Mouse (Mus musculus): ENCODE results near the gene Rnaset2b. TPM values are rescaled to one million over a fixed set of nuclear protein-coding genes. Genes with fewer than 3 reads are reported as not detected.
"Not testable (repeated sequence)": the region's sequence is repeated elsewhere in the genome, so short reads cannot be mapped to it uniquely, and the experiment has no call there.

Gene Rnaset2b
- polyA plus RNA-seq, 1 experiment from 2014 or later: 138 TPM

GRCm38 (mm10) chr17:6960349-6960748 lies 10.1 kb upstream of the Rnaset2b start:
- DNase-seq (ENCODE audit: low spot score); H3K36me3 ChIP-seq (ENCODE audit: control insufficient read depth, insufficient read depth, low read length); ATAC-seq (replicated peaks; ENCODE audit: low FRiP score); H3K27ac ChIP-seq (ENCODE audit: low read depth, low read length); H3K9me3 ChIP-seq (ENCODE audit: control insufficient read depth, low read length); H3K27me3 ChIP-seq (replicated peaks; ENCODE audit: control insufficient read depth, insufficient read depth, low read length); H3K4me1 ChIP-seq (replicated peaks; ENCODE audit: control insufficient read depth, insufficient read depth, low read length): not testable (repeated sequence)
- Histone ChIP-seq H3K4me3 (ENCODE audit: low read depth, low read length) (peak overlapping the region; percentile 54), H3K9ac (ENCODE audit: low read depth, low read length) (peak overlapping the region; percentile 72), H3K4me2 (peak overlapping the region; percentile 53)
- WGBS: under 1% methylated on average over 11 of the region's 12 CpGs

DNA sequence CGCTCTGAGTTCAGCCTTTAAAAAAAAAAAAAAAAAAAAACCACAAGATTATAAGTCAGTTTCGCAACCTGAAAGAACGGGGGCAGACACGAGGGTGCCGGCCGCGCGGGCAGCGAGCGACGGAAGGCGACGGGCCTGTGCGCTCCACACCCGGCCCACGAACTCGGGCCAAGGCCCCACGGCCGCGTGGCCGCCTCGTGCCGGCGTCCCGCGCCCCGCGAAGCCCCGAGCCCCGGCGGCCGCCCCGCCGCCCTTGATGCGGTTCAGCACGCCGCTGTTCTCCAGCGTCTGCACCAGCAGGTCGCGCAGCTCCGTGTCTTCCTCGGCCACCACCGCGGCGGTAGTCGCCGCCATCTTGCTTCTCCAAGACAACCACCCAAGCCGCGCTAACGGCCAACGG lies 9.7 kb upstream of the Rnaset2b start, which contains the start of gene Tagap1:
Tagap1 (minus strand) TSS at position 381 of the 400 bp plus-strand sequence.
- under 1% methylated on average over 42 of the region's 51 CpGs for WGBS
- H3K27me3 ChIP-seq (replicated peaks; ENCODE audit: control insufficient read depth, insufficient read depth, low read length); H3K4me1 ChIP-seq (replicated peaks; ENCODE audit: control insufficient read depth, insufficient read depth, low read length); H3K27ac ChIP-seq (ENCODE audit: low read depth, low read length); H3K9me3 ChIP-seq (ENCODE audit: control insufficient read depth, low read length); H3K36me3 ChIP-seq (ENCODE audit: control insufficient read depth, insufficient read depth, low read length): not testable (repeated sequence)
- Histone ChIP-seq H3K4me2 (peak within 1 kb of the TSS; percentile 53), H3K9ac (ENCODE audit: low read depth, low read length) (peak within 1 kb of the TSS; percentile 72), H3K4me3 (ENCODE audit: low read depth, low read length) (peak within 1 kb of the TSS; percentile 54)
- DNase-seq (ENCODE audit: low spot score) (peak; percentile 33), ATAC-seq (replicated peaks; ENCODE audit: low FRiP score) (peak; percentile 33)

- ATAC-seq (replicated peaks; ENCODE audit: low FRiP score) (peak; percentile 97), DNase-seq (ENCODE audit: low spot score) (peak; percentile 36)
- H3K27ac ChIP-seq (ENCODE audit: low read depth, low read length); H3K27me3 ChIP-seq (replicated peaks; ENCODE audit: control insufficient read depth, insufficient read depth, low read length); H3K36me3 ChIP-seq (ENCODE audit: control insufficient read depth, insufficient read depth, low read length); H3K4me1 ChIP-seq (replicated peaks; ENCODE audit: control insufficient read depth, insufficient read depth, low read length); H3K9me3 ChIP-seq (ENCODE audit: control insufficient read depth, low read length); H3K9ac ChIP-seq (ENCODE audit: low read depth, low read length): not testable (repeated sequence)
- peak overlapping the region; percentile 48; the same call in 1 of the 2 replicates for H3K4me2 ChIP-seq
- WGBS: under 1% methylated on average over 13 of the region's 48 CpGs
- peak overlapping the region; percentile 54 for H3K4me3 ChIP-seq (ENCODE audit: low read depth, low read length)
These were observed 9.0 kb upstream of the Rnaset2b start for GRCm38 (mm10) chr17:6961181-6962000.

DNA sequence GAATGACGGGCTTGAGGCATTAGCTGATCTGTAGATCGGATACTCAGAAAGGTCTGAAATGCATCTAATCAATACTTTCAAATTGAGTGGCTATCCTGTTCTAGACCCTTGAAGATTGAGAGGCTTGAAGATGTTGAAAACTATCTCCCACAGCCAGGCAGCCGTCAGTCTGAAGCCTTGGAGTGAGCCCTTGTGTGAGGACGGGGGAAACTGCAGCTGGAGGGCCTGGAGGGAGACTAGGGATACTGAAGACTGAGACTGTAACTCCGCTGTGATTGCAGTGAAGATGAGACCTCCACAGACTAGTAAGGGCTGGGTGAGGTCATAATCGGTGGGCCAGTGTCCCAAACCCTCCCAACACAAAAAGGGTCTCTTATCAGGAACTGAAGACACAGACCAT lies 8.1 kb upstream of the Rnaset2b start:
- DNase-seq (ENCODE audit: low spot score); H3K9ac ChIP-seq (ENCODE audit: low read depth, low read length); H3K4me3 ChIP-seq (ENCODE audit: low read depth, low read length); H3K4me2 ChIP-seq; H3K27ac ChIP-seq (ENCODE audit: low read depth, low read length); H3K4me1 ChIP-seq (replicated peaks; ENCODE audit: control insufficient read depth, insufficient read depth, low read length); H3K36me3 ChIP-seq (ENCODE audit: control insufficient read depth, insufficient read depth, low read length); H3K9me3 ChIP-seq (ENCODE audit: control insufficient read depth, low read length); H3K27me3 ChIP-seq (replicated peaks; ENCODE audit: control insufficient read depth, insufficient read depth, low read length); ATAC-seq (replicated peaks; ENCODE audit: low FRiP score): not testable (repeated sequence)
- 57% methylated on average over 4 of the region's 6 CpGs for WGBS

DNA sequence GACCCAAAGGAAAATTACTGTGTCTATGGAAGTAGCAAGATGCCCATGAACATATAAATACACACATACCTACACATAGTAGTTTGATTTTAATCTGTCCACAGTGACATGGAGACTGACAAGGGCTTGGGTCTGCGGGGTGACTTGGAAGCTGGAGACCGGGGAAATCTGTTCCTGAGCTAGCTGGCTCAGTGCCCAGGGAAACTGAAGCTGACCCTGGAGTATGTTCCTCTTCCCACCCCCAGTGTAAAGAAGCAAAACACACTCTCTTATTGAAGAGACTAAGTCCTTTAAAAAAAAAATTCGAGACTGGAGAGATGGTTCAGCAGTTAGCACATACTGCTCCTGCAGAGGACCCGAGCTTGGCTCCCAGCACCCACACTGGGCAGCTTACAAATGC lies 7.5 kb upstream of the Rnaset2b start:
- ATAC-seq (replicated peaks; ENCODE audit: low FRiP score); H3K27me3 ChIP-seq (replicated peaks; ENCODE audit: control insufficient read depth, insufficient read depth, low read length); H3K4me1 ChIP-seq (replicated peaks; ENCODE audit: control insufficient read depth, insufficient read depth, low read length); H3K9me3 ChIP-seq (ENCODE audit: control insufficient read depth, low read length); H3K36me3 ChIP-seq (ENCODE audit: control insufficient read depth, insufficient read depth, low read length); H3K9ac ChIP-seq (ENCODE audit: low read depth, low read length); DNase-seq (ENCODE audit: low spot score); H3K27ac ChIP-seq (ENCODE audit: low read depth, low read length); H3K4me3 ChIP-seq (ENCODE audit: low read depth, low read length); H3K4me2 ChIP-seq: not testable (repeated sequence)
- WGBS: 67% methylated on average over 4 of the region's 4 CpGs

- ATAC-seq (replicated peaks; ENCODE audit: low FRiP score); DNase-seq (ENCODE audit: low spot score); H3K27me3 ChIP-seq (replicated peaks; ENCODE audit: control insufficient read depth, insufficient read depth, low read length); H3K4me2 ChIP-seq; H3K36me3 ChIP-seq (ENCODE audit: control insufficient read depth, insufficient read depth, low read length); H3K9me3 ChIP-seq (ENCODE audit: control insufficient read depth, low read length); H3K27ac ChIP-seq (ENCODE audit: low read depth, low read length); H3K4me3 ChIP-seq (ENCODE audit: low read depth, low read length); H3K9ac ChIP-seq (ENCODE audit: low read depth, low read length); H3K4me1 ChIP-seq (replicated peaks; ENCODE audit: control insufficient read depth, insufficient read depth, low read length): not testable (repeated sequence)
- WGBS: 9% methylated on average over 6 of the region's 6 CpGs
These were observed 5.1 kb upstream of the Rnaset2b start for GRCm38 (mm10) chr17:6965364-6965763.

GRCm38 (mm10) chr17:6967673-6968072 lies 2.8 kb upstream of the Rnaset2b start:
- not testable (repeated sequence) for H3K4me1 ChIP-seq (replicated peaks; ENCODE audit: control insufficient read depth, insufficient read depth, low read length); H3K27ac ChIP-seq (ENCODE audit: low read depth, low read length); H3K9me3 ChIP-seq (ENCODE audit: control insufficient read depth, low read length); H3K36me3 ChIP-seq (ENCODE audit: control insufficient read depth, insufficient read depth, low read length); H3K4me3 ChIP-seq (ENCODE audit: low read depth, low read length); DNase-seq (ENCODE audit: low spot score); H3K9ac ChIP-seq (ENCODE audit: low read depth, low read length); H3K4me2 ChIP-seq; H3K27me3 ChIP-seq (replicated peaks; ENCODE audit: control insufficient read depth, insufficient read depth, low read length); ATAC-seq (replicated peaks; ENCODE audit: low FRiP score)
- no CpG with 5 or more reads among the region's 1 CpGs for WGBS

DNA sequence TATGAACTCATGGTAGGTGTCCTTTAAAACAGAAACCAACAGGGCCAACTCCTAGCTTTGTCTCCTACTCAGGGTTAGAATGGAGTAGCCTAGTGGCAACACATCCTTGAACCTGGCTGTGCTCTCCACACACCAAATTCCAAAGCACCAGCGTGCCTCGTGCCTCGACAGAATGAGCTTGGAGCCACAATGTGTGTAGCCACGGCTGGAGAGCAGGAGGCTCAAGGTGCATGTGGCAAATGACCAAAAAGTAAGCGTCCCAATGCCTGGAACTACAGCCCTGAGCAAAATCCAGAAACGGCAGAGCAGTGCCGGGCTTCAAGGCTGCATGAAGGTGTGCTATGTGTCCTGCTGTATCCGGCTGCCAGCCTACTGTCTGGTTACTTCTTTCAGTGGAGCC lies 804 bp downstream of the Rnaset2b start:
- ATAC-seq (replicated peaks; ENCODE audit: low FRiP score); H3K4me3 ChIP-seq (ENCODE audit: low read depth, low read length); H3K9ac ChIP-seq (ENCODE audit: low read depth, low read length); DNase-seq (ENCODE audit: low spot score); H3K4me1 ChIP-seq (replicated peaks; ENCODE audit: control insufficient read depth, insufficient read depth, low read length); H3K4me2 ChIP-seq; H3K27ac ChIP-seq (ENCODE audit: low read depth, low read length); H3K27me3 ChIP-seq (replicated peaks; ENCODE audit: control insufficient read depth, insufficient read depth, low read length); H3K9me3 ChIP-seq (ENCODE audit: control insufficient read depth, low read length); H3K36me3 ChIP-seq (ENCODE audit: control insufficient read depth, insufficient read depth, low read length): not testable (repeated sequence)
- WGBS: 88% methylated on average over 8 of the region's 8 CpGs

GRCm38 (mm10) chr17:6972836-6973396 lies 2.5 kb downstream of the Rnaset2b start:
- H3K9ac ChIP-seq (ENCODE audit: low read depth, low read length); H3K27ac ChIP-seq (ENCODE audit: low read depth, low read length); H3K4me2 ChIP-seq; H3K27me3 ChIP-seq (replicated peaks; ENCODE audit: control insufficient read depth, insufficient read depth, low read length); H3K9me3 ChIP-seq (ENCODE audit: control insufficient read depth, low read length); H3K36me3 ChIP-seq (ENCODE audit: control insufficient read depth, insufficient read depth, low read length); ATAC-seq (replicated peaks; ENCODE audit: low FRiP score); DNase-seq (ENCODE audit: low spot score); H3K4me3 ChIP-seq (ENCODE audit: low read depth, low read length); H3K4me1 ChIP-seq (replicated peaks; ENCODE audit: control insufficient read depth, insufficient read depth, low read length): not testable (repeated sequence)
- 69% methylated on average over 4 of the region's 4 CpGs for WGBS

Measured in liver, embryonic 11.5 days (tissue).